Comparison of ENCODE assay signal across 30 mouse cellular contexts in the genomic region with DNA sequence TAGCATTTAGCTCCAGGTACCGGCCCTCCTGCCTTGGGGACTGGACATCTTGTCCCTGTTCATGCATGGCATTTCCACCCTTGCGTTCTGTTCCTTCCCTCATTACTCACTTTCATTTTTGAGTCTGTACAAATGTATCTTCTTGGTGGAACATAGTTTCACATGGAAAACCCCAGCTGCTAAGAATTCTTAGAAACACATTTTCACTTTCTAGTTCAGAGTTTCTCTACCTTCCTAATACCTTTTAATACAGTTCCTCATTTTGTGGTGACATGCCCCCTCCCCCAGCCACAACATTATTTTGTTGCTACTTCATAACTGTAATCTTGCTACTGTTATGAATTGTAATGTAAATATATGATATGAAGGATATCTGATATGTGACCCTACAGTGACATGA.
A peak's percentile ranks its signal among the peaks of the same experiment; 100 is the strongest.
DNase-seq lines count a peak whose midpoint lies in the region; ATAC-seq and TF ChIP-seq lines count a peak whose summit lies in the region.
"Had no signal": no experiment of that assay in that cellular context is flagged by ENCODE, and none has a peak within 500 bp of the region (broad histone marks: within the 10 kb centered on the region; RNA-seq: fewer than 3 reads in every experiment).

No protein-coding gene starts in this region.

- no peak for TF ChIP-seq CTCF in CH12.LX (conservative IDR thresholded peaks at IDR 0.05 in 1 of 2, IDR thresholded peaks at IDR 0.05 in 1 of 2; ENCODE audit: low read depth in 2 of 2, low read length in 2 of 2)

- dilution Hi-C loops in CH12.LX (cut with MboI; ENCODE audit: extremely low pct_ligation_motif_present, extremely low pct_unique_long_range_greater_than_20kb, low sequenced_read_pairs): no loop called here

- in situ Hi-C loops in CH12.LX (cut with MboI; ENCODE audit: low pct_ligation_motif_present, low pct_unique_long_range_greater_than_20kb, low sequenced_read_pairs): loop anchor here (10.0 kb wide), 1 partner anchor 173 kb away; a partner anchor contains a TSS

- H3K27me3 ChIP-seq in CH12.LX (replicated peaks): no peaks in the 10 kb centered on the region
- H3K27me3 ChIP-seq: embryonic facial prominence, embryonic 13.5 days; forebrain, embryonic 12.5 days; forebrain, embryonic 15.5 days; hindbrain, embryonic 13.5 days; Patski had no signal

- H3K4me3 ChIP-seq in CH12.LX (replicated peaks in 1 of 3; ENCODE audit: low read depth in 2 of 3, low read length in 2 of 3, poor library complexity in 1 of 3): peak overlapping the region in 2 of 3 experiments; percentile 13 to 50
- H3K4me3 ChIP-seq: embryonic facial prominence, embryonic 10.5 days; embryonic facial prominence, embryonic 13.5 days; erythroblast, embryonic 14.5 days; forebrain, embryonic 12.5 days; forebrain, embryonic 15.5 days; gastrocnemius, adult 2 months; heart, adult 2 months; hindbrain, embryonic 10.5 days; hindbrain, embryonic 13.5 days had no signal

- H3K9me3 ChIP-seq in CH12.LX (replicated peaks; ENCODE audit: low read length): no peaks in the 10 kb centered on the region
- H3K9me3 ChIP-seq: embryonic facial prominence, embryonic 10.5 days; embryonic facial prominence, embryonic 13.5 days; forebrain, embryonic 12.5 days; forebrain, embryonic 15.5 days; G1E; hindbrain, embryonic 10.5 days; hindbrain, embryonic 13.5 days had no signal

- peaks cover 11 to 31% of the 10 kb centered on the region in 2 experiments for H3K4me1 ChIP-seq in CH12.LX (ENCODE audit: control insufficient read depth in 1 of 2, insufficient read depth in 2 of 2)
- H3K4me1 ChIP-seq: embryonic facial prominence, embryonic 10.5 days; embryonic facial prominence, embryonic 13.5 days; forebrain, embryonic 12.5 days; forebrain, embryonic 15.5 days; hindbrain, embryonic 10.5 days; hindbrain, embryonic 13.5 days had no signal

- DNase-seq in B cell, adult 2 months: peak; percentile 55 to 66
- peak; percentile 62 for DNase-seq in CH12.LX (ENCODE audit: extremely low read depth)
- DNase-seq in induced T-regulatory cell, adult 2 months (ENCODE audit: low read depth): peak; percentile 30
- DNase-seq in left cerebral cortex, adult 18-20 months (ENCODE audit: low spot score in 2 of 2): no peak
- no peak for DNase-seq in thymus, postnatal 25 days
- no peak for DNase-seq in gastrocnemius, adult 18-20 months (ENCODE audit: low spot score)
- no peak for DNase-seq in retina, postnatal 1 day
- DNase-seq: adrenal gland, adult 2 months; adrenal gland, postnatal 14 days; cerebellum, adult 11-12 months; cerebellum, adult 9-10 months; cerebellum, postnatal 14 days; embryo, embryonic 11 days; gastrocnemius, adult 2 months; gastrocnemius, postnatal 14 days; heart, adult 2 months had no signal

- H3K79me2 ChIP-seq in CH12.LX (replicated peaks; ENCODE audit: control insufficient read depth, extremely low read depth, insufficient read depth, poor library complexity, severe bottlenecking): no peaks in the 10 kb centered on the region

- TF ChIP-seq EP300 in CH12.LX (IDR thresholded peaks at IDR 0.05; ENCODE audit: low read length): peak; percentile 80

- no peak overlapping the region for H3K27ac ChIP-seq in CH12.LX (ENCODE audit: insufficient read depth, low read depth)
- H3K27ac ChIP-seq: embryonic facial prominence, embryonic 10.5 days; embryonic facial prominence, embryonic 13.5 days; forebrain, embryonic 12.5 days; forebrain, embryonic 15.5 days; gastrocnemius, adult 2 months; heart, adult 2 months; hindbrain, embryonic 10.5 days; hindbrain, embryonic 13.5 days had no signal

- TF ChIP-seq POLR2A in CH12.LX (IDR thresholded peaks at IDR 0.05; ENCODE audit: low read depth, low read length): no peak

- ATAC-seq in common myeloid progenitor, adult 5-6 weeks (replicated peaks; ENCODE audit: low read depth, poor library complexity, severe bottlenecking): peak; percentile 53
- ATAC-seq: forebrain, embryonic 15.5 days; hindbrain, embryonic 16.5 days; inflammation-experienced regulatory T-cells, adult 6 months; intestine, embryonic 16.5 days; Patski had no signal

- no peaks in the 10 kb centered on the region for H3K36me3 ChIP-seq in CH12.LX (replicated peaks in 1 of 2; ENCODE audit: control insufficient read depth in 1 of 2, insufficient read depth in 1 of 2, low read length in 1 of 2)
- H3K36me3 ChIP-seq: embryonic facial prominence, embryonic 10.5 days; embryonic facial prominence, embryonic 13.5 days; forebrain, embryonic 12.5 days; forebrain, embryonic 15.5 days; G1E; hindbrain, embryonic 10.5 days; hindbrain, embryonic 13.5 days had no signal

- TF ChIP-seq RAD21 in CH12.LX (IDR thresholded peaks at IDR 0.05; ENCODE audit: low read depth, low read length): no peak; the same call in 1 of the 2 replicates

- peak overlapping the region; percentile 65 for H3K4me2 ChIP-seq in CH12.LX (ENCODE audit: insufficient read depth, low read depth, poor library complexity, severe bottlenecking)
- H3K4me2 ChIP-seq: embryonic facial prominence, embryonic 13.5 days; forebrain, embryonic 12.5 days; forebrain, embryonic 15.5 days; heart, embryonic 11.5 days; hindbrain, embryonic 13.5 days had no signal

- H3K9ac ChIP-seq in CH12.LX (ENCODE audit: insufficient read depth, low read depth): no peak overlapping the region
- H3K9ac ChIP-seq: embryonic facial prominence, embryonic 13.5 days; forebrain, embryonic 12.5 days; forebrain, embryonic 15.5 days; hindbrain, embryonic 13.5 days had no signal

TF ChIP-seq in CH12.LX, 34 proteins besides CTCF, POLR2A, EP300 and RAD21:
- TF ChIP-seq NELFE (IDR thresholded peaks at IDR 0.05; ENCODE audit: low read depth, low read length) (no peak), SIN3A (IDR thresholded peaks at IDR 0.05; ENCODE audit: low read length) (0 out of 2 replicates have a peak, but pooled peaks have one; percentile 29), GABPA (IDR thresholded peaks at IDR 0.05; ENCODE audit: insufficient replicate concordance, low read depth, low read length) (no peak), RCOR1 (conservative IDR thresholded peaks at IDR 0.05; ENCODE audit: low read depth, low read length) (peak; percentile 81; the same call in 1 of the 2 replicates), MXI1 (IDR thresholded peaks at IDR 0.05; ENCODE audit: low read depth, low read length) (no peak), NRF1 (IDR thresholded peaks at IDR 0.05; ENCODE audit: low read depth, low read length) (no peak), CHD2 (IDR thresholded peaks at IDR 0.05; ENCODE audit: low read length) (peak; percentile 75), JUND (conservative IDR thresholded peaks at IDR 0.05; ENCODE audit: low read depth, low read length) (peak; percentile 24; the same call in 1 of the 2 replicates), ETS1 (conservative IDR thresholded peaks at IDR 0.05; ENCODE audit: low read depth, low read length) (peak; percentile 89), USF1 (IDR thresholded peaks at IDR 0.05; ENCODE audit: low read depth, low read length) (no peak), IRF4 (IDR thresholded peaks at IDR 0.05; ENCODE audit: low read depth, low read length) (peak; percentile 76), POLR2AphosphoS2 (IDR thresholded peaks at IDR 0.05; ENCODE audit: low read depth, low read length) (no peak), MAZ (IDR thresholded peaks at IDR 0.05; ENCODE audit: low read depth, low read length) (0 out of 2 replicates have a peak, but pooled peaks have one; percentile 28), ZNF384 (IDR thresholded peaks at IDR 0.05; ENCODE audit: low read depth, low read length) (no peak), SMC3 (IDR thresholded peaks at IDR 0.05; ENCODE audit: low read depth, low read length) (no peak), MYC (IDR thresholded peaks at IDR 0.05; ENCODE audit: low read depth, low read length) (peak; percentile 30; the same call in 1 of the 2 replicates), TCF12 (IDR thresholded peaks at IDR 0.05; ENCODE audit: low read depth, low read length) (peak; percentile 62), BHLHE40 (IDR thresholded peaks at IDR 0.05; ENCODE audit: low read depth, low read length) (peak; percentile 58), JUN (IDR thresholded peaks at IDR 0.05; ENCODE audit: insufficient read depth, low read depth, low read length) (peak; percentile 19; the same call in 1 of the 2 replicates), MEF2A (IDR thresholded peaks at IDR 0.05; ENCODE audit: borderline replicate concordance, low read depth, low read length) (peak; percentile 64; the same call in 1 of the 2 replicates), MAFK (IDR thresholded peaks at IDR 0.05; ENCODE audit: insufficient replicate concordance, low read length) (0 out of 2 replicates have a peak, but pooled peaks have one; percentile 41), ZMIZ1 (IDR thresholded peaks at IDR 0.05; ENCODE audit: low read depth, low read length) (no peak), HCFC1 (IDR thresholded peaks at IDR 0.05; ENCODE audit: low read depth, low read length) (no peak), MAX (IDR thresholded peaks at IDR 0.05; ENCODE audit: low read length) (no peak), ELF1 (IDR thresholded peaks at IDR 0.05; ENCODE audit: low read depth, low read length) (0 out of 2 replicates have a peak, but pooled peaks have one; percentile 16)
TF ChIP-seq in CH12.LX: peak in this region for 14.

Comparison
In these comparisons a context has a peak if more than half of its experiments do, and no peak if none do; other contexts are left out.
1. DNase-seq: peak in B cell, adult 2 months (2 of 2), CH12.LX (single experiment) and induced T-regulatory cell, adult 2 months (single experiment); none in left cerebral cortex, adult 18-20 months (0 of 2), thymus, postnatal 25 days (single experiment), gastrocnemius, adult 18-20 months (single experiment) and retina, postnatal 1 day (single experiment).